Mouse (Mus musculus): ENCODE data around the gene Adk. TPM values are rescaled to one million over a fixed set of nuclear protein-coding genes. Genes with fewer than 3 reads are reported as not detected.

The Adk gene
- polyA plus RNA-seq, 1 experiment, result 66.2 TPM

- Histone ChIP-seq H3K27ac (ENCODE audit: insufficient read depth, low read length) (no peak overlapping the region), H3K4me1 (ENCODE audit: control insufficient read depth, insufficient read depth, low read length) (no peaks in the 10 kb centered on the region), H3K4me3 (replicated peaks; ENCODE audit: insufficient read depth, low read depth, low read length) (no peak overlapping the region), H3K27me3 (ENCODE audit: control insufficient read depth, insufficient read depth, low read length) (no peaks in the 10 kb centered on the region)
- TF ChIP-seq CTCF (IDR thresholded peaks at IDR 0.05; ENCODE audit: borderline replicate concordance, insufficient read depth, low read depth, low read length), result no peak
- no peak for TF ChIP-seq POLR2A (IDR thresholded peaks at IDR 0.05; ENCODE audit: borderline replicate concordance, insufficient read depth, low read length)
- 59% methylated on average over 3 of the region's 3 CpGs for WGBS
- no peak for DNase-seq
Observed at GRCm38 (mm10) chr14:21489116-21489485, 436.7 kb downstream of the Adk start.

- 81% methylated on average over 4 of the region's 4 CpGs for WGBS
- Histone ChIP-seq H3K27me3 (ENCODE audit: control insufficient read depth, insufficient read depth, low read length) (no peaks in the 10 kb centered on the region), H3K27ac (ENCODE audit: insufficient read depth, low read length) (no peak overlapping the region), H3K4me3 (replicated peaks; ENCODE audit: insufficient read depth, low read depth, low read length) (no peak overlapping the region), H3K4me1 (ENCODE audit: control insufficient read depth, insufficient read depth, low read length) (no peaks in the 10 kb centered on the region)
- no peak for DNase-seq
- no peak for TF ChIP-seq POLR2A (IDR thresholded peaks at IDR 0.05; ENCODE audit: borderline replicate concordance, insufficient read depth, low read length)
- no peak for TF ChIP-seq CTCF (IDR thresholded peaks at IDR 0.05; ENCODE audit: borderline replicate concordance, insufficient read depth, low read depth, low read length)
Observed at GRCm38 (mm10) chr14:21490141-21490540, 437.8 kb downstream of the Adk start.

Other genes with a start within 250 kb of the Adk start
- 0.90 and 1.1 TPM in 2 replicates for gene Plau, start 215.9 kb upstream of the Adk start, polyA plus RNA-seq (2012; rRNA removed)
- gene Vcl, start 123.2 kb upstream of the Adk start, polyA plus RNA-seq (2012; rRNA removed), result 23.9 and 26.7 TPM in 2 replicates
- 66.0 and 71.4 TPM in 2 replicates for gene Ap3m1, start 66 bp upstream of the Adk start, polyA plus RNA-seq (2012; rRNA removed)